Mouse (Mus musculus) lung, adult 2 months (tissue): Measurements from ENCODE around the gene 1700057G04Rik.

Source experiments
- CTCF ChIP-seq: fragments of 200-500 bp; IDR thresholded peaks from 2 replicates; pipeline ENCODE4 v1.5.1; 2011; ENCODE audit warnings: mild to moderate bottlenecking, low read length, control low read depth; ENCODE audit not compliant: insufficient read depth
- POLR2A ChIP-seq: fragments of 200-500 bp; IDR thresholded peaks from 2 replicates; pipeline ENCODE4 v1.6.1; 2011; ENCODE audit warnings: low read depth, mild to moderate bottlenecking, control low read depth, low read length, borderline replicate concordance; ENCODE audit errors: extremely low read depth

DNA sequence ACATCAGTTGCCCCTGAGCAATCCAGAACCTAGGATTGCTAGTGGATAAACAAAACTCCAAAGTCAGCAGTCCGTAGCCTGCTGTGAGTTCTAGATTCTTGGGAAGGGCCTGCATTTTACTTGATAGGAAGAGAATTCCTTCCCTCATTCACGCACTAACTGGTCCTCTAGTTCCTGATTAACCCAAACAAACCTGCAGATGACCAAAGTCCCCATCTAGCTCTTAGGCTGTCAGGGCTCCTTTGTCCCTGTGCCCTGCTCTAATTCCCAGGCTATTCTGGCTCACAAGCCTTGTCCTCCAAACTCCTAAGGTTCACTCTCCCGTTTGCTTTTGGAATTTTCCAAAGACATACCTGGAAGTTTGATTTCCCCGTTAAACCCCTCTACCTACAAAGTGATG is 36.5 kb upstream of the 1700057G04Rik start:
- TF ChIP-seq POLR2A (no peak), CTCF (no peak)
